Mouse (Mus musculus) liver, embryonic 14.5 days (tissue): ENCODE results near the gene Tgoln1.

Experiments
- CTCF ChIP-seq: IDR thresholded peaks from 2 replicates; pipeline ENCODE4 v1.5.1; 2016; ENCODE audit warnings: antibody characterized with exemption, low read depth, control low read depth
- EP300 ChIP-seq: IDR thresholded peaks from 2 replicates; pipeline ENCODE4 v1.6.1; 2016; ENCODE audit warnings: antibody characterized with exemption, low read depth

- TF ChIP-seq CTCF = no peak
- TF ChIP-seq EP300 = no peak
Observed at GRCm38 (mm10) chr6:72600771-72601170, 16.0 kb downstream of the Tgoln1 start.
